Mouse (Mus musculus): ENCODE measurements around the gene Olfr51. TPM values are rescaled to one million over a fixed set of nuclear protein-coding genes. Genes with fewer than 3 reads are reported as not detected.
A peak's percentile ranks its signal among the peaks of the same experiment; 100 is the strongest.

Gene Olfr51
- not detected in 2 replicates for polyA plus RNA-seq (2015; fragmentation: Nextera tagmentation; extraction: Ambion mirVana)

DNA sequence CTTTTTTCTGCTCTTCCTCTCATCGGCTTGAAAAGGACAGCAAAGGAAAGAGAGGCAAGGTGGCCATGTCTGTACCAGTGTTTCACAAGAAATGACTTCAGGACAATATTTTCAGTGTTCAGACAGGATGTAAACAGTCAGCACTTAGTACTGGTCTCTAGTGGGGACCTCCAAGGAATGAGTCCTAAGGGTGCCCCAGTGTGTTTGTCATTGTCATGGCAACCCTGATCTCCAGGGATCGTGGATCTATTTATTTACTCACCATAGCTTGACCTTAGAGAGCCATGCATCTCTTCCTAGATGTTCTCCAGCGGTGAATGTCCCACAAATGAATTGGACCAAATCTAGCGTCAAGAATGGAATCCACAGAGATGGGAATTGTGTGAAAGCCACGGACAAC lies at the start of gene Olfr51:
Gene Olfr51, plus strand, starts transcription at position 301 of the 400 bp plus-strand sequence.
- ATAC-seq (no peak), DNase-seq (ENCODE audit: low spot score) (no peak)
- 63% methylated on average over 5 of the region's 5 CpGs for WGBS
- H3K27ac ChIP-seq (ENCODE audit: low read length): no peak within 1 kb of the TSS
- no peaks in the 10 kb centered on the region for H3K4me1 ChIP-seq (ENCODE audit: insufficient read depth, low read depth, low read length)
- TF ChIP-seq EP300 (IDR thresholded peaks at IDR 0.05): no peak
- TF ChIP-seq CTCF (IDR thresholded peaks at IDR 0.05): no peak
- no peaks in the 10 kb centered on the region for H3K27me3 ChIP-seq (replicated peaks; ENCODE audit: insufficient read depth, low read length)
- no peak within 1 kb of the TSS for H3K9ac ChIP-seq (replicated peaks; ENCODE audit: low read depth)
- no peaks in the 10 kb centered on the region for H3K36me3 ChIP-seq (ENCODE audit: insufficient read depth, low read length)
- no peaks in the 10 kb centered on the region for H3K9me3 ChIP-seq (ENCODE audit: low read length)
- H3K4me3 ChIP-seq (ENCODE audit: low read depth, low read length): no peak within 1 kb of the TSS
- no peak within 1 kb of the TSS for H3K4me2 ChIP-seq (replicated peaks; ENCODE audit: low read depth, low read length)

DNA sequence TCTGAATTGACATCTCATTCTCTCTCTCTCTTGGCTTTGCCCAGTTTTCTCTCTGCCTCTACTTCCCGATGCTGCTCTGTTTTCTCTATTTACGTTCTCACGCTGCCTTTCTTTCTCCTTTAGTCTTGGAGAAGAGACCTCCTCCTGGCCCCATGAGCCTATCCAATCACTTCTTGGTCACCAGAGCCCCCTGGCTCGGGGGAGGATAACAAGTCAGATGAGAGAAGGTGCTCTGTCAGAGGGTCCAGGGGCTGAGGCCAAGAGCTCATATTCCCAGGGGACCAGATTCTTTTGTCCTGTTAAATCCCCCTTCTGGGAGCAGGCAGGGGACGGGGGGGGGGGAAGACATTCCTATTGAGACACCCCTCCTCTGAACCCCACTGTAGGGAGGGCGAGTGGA lies 49.7 kb upstream of the Olfr51 start, which contains the start of gene Prop1:
Gene Prop1, minus strand, starts transcription at position 101 of the 400 bp plus-strand sequence.
- Histone ChIP-seq H3K27me3 (replicated peaks; ENCODE audit: insufficient read depth, low read length) (no peaks in the 10 kb centered on the region), H3K4me1 (ENCODE audit: insufficient read depth, low read depth, low read length) (no peaks in the 10 kb centered on the region), H3K4me3 (ENCODE audit: low read depth, low read length) (no peak within 1 kb of the TSS), H3K9me3 (ENCODE audit: low read length) (no peaks in the 10 kb centered on the region), H3K4me2 (replicated peaks; ENCODE audit: low read depth, low read length) (peak within 1 kb of the TSS; percentile 17; the same call in 1 of the 2 replicates), H3K36me3 (ENCODE audit: insufficient read depth, low read length) (no peaks in the 10 kb centered on the region), H3K9ac (replicated peaks; ENCODE audit: low read depth) (no peak within 1 kb of the TSS), H3K27ac (ENCODE audit: low read length) (no peak within 1 kb of the TSS)
- DNase-seq (ENCODE audit: low spot score) (no peak), ATAC-seq (no peak)
- TF ChIP-seq EP300 (IDR thresholded peaks at IDR 0.05): no peak
- no peak for TF ChIP-seq CTCF (IDR thresholded peaks at IDR 0.05)
- 50% methylated on average over 6 of the region's 6 CpGs for WGBS

DNA sequence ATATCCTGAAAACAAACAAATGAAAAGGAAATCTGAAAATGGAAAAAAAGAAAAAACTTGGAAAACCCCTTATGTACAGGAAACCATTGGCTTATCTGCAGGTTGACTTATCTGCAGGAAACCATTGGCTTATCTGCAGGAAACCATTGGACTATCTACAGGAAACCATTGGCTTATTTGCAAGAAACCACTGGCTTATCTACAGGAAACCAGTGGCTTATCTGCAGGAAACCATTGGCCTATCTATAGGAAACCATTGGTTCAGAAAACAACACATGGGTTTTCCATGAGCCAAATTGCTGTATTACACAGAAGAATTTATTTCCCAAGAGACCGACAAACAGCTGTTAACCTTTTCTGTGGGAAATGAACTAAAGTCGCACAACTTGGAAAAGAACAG lies 38.5 kb upstream of the Olfr51 start:
- no peak overlapping the region for H3K9ac ChIP-seq (replicated peaks; ENCODE audit: low read depth)
- DNase-seq (ENCODE audit: low spot score) (peak; percentile 6), ATAC-seq (no peak)
- H3K36me3 ChIP-seq (ENCODE audit: insufficient read depth, low read length): no peaks in the 10 kb centered on the region
- H3K27me3 ChIP-seq (replicated peaks; ENCODE audit: insufficient read depth, low read length): no peaks in the 10 kb centered on the region
- no peak overlapping the region for H3K27ac ChIP-seq (ENCODE audit: low read length)
- no peak overlapping the region for H3K4me3 ChIP-seq (ENCODE audit: low read depth, low read length)
- no peaks in the 10 kb centered on the region for H3K9me3 ChIP-seq (ENCODE audit: low read length)
- no peak overlapping the region for H3K4me2 ChIP-seq (replicated peaks; ENCODE audit: low read depth, low read length)
- 66% methylated on average over 2 of the region's 2 CpGs for WGBS
- H3K4me1 ChIP-seq (ENCODE audit: insufficient read depth, low read depth, low read length): no peaks in the 10 kb centered on the region
- TF ChIP-seq CTCF (IDR thresholded peaks at IDR 0.05) (no peak), EP300 (IDR thresholded peaks at IDR 0.05) (peak; percentile 82)

DNA sequence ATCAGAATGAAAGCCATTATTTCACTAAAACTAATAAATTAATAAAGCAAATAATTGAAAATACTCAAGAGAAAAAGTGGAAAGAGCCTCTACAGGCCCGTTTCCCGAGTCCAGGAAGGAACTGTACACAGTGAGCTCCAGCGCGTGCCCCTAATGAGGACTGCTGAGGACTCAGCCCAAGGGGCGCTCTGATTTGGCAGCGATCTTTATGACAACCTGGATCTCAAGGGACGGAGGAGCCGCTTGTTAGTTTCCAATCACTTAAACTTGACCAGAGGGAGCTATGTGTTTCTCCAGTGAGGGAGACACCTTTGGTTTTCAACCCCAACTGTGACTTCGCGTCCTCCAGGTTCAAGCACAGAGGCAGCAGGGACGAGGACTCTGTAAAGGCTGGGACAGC lies 37.2 kb upstream of the Olfr51 start, which contains the start of gene Olfr1378:
Gene Olfr1378, plus strand, starts transcription at position 301 of the 400 bp plus-strand sequence.
- TF ChIP-seq EP300 (IDR thresholded peaks at IDR 0.05) (no peak), CTCF (IDR thresholded peaks at IDR 0.05) (no peak)
- H3K36me3 ChIP-seq (ENCODE audit: insufficient read depth, low read length): no peaks in the 10 kb centered on the region
- H3K27me3 ChIP-seq (replicated peaks; ENCODE audit: insufficient read depth, low read length): no peaks in the 10 kb centered on the region
- H3K4me3 ChIP-seq (ENCODE audit: low read depth, low read length): no peak within 1 kb of the TSS
- DNase-seq (ENCODE audit: low spot score) (no peak), ATAC-seq (no peak)
- H3K9me3 ChIP-seq (ENCODE audit: low read length): no peaks in the 10 kb centered on the region
- 86% methylated on average over 11 of the region's 11 CpGs for WGBS
- no peaks in the 10 kb centered on the region for H3K4me1 ChIP-seq (ENCODE audit: insufficient read depth, low read depth, low read length)
- no peak within 1 kb of the TSS for H3K4me2 ChIP-seq (replicated peaks; ENCODE audit: low read depth, low read length)
- no peak within 1 kb of the TSS for H3K27ac ChIP-seq (ENCODE audit: low read length)
- no peak within 1 kb of the TSS for H3K9ac ChIP-seq (replicated peaks; ENCODE audit: low read depth)

DNA sequence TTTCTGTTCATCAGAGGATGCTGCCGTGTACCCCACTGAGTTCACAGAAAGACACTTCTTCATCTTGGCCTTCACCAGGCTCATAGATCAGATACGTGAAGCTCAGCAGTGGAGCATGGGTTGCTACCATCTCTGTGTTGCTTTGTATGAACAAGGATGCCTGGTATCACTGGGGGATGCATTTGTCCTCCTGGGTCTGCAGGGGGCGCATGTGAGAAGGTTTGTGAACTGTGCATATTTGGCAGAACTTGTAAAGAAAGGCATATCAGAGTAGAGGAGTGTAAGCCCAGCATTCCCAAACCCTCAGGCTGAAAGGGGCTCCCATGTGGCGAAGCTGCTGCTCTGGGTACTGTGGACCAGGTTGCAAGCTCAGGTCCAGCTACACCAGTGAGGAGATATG lies 26.2 kb upstream of the Olfr51 start:
- no peaks in the 10 kb centered on the region for H3K4me1 ChIP-seq (ENCODE audit: insufficient read depth, low read depth, low read length)
- WGBS: 60% methylated on average over 4 of the region's 4 CpGs
- no peaks in the 10 kb centered on the region for H3K27me3 ChIP-seq (replicated peaks; ENCODE audit: insufficient read depth, low read length)
- no peak overlapping the region for H3K27ac ChIP-seq (ENCODE audit: low read length)
- ATAC-seq (no peak), DNase-seq (ENCODE audit: low spot score) (no peak)
- no peaks in the 10 kb centered on the region for H3K36me3 ChIP-seq (ENCODE audit: insufficient read depth, low read length)
- H3K4me3 ChIP-seq (ENCODE audit: low read depth, low read length): no peak overlapping the region
- H3K9ac ChIP-seq (replicated peaks; ENCODE audit: low read depth): no peak overlapping the region
- H3K4me2 ChIP-seq (replicated peaks; ENCODE audit: low read depth, low read length): no peak overlapping the region
- no peaks in the 10 kb centered on the region for H3K9me3 ChIP-seq (ENCODE audit: low read length)
- TF ChIP-seq CTCF (IDR thresholded peaks at IDR 0.05) (no peak), EP300 (IDR thresholded peaks at IDR 0.05) (no peak)

DNA sequence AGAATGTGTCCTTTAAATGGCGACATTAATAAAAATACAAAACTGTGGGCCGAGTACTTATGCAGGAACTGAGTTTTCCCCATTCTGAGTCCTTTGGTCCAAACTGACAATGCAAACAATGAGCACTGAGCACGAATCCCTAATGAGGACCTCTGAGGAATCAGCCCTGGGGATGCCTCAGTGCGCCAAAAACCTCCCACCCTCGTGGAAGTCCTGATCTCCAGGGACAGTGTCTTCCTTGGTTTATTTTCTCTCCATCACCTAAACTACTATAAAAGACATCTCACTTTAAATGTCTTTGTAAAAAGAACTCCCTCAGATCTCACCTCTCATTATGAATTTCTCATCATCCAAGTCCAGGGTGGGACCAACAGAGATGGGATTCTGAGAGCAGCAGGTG lies 21.7 kb upstream of the Olfr51 start, which contains the start of gene Olfr1377:
Gene Olfr1377, plus strand, starts transcription at position 301 of the 400 bp plus-strand sequence.
- H3K4me2 ChIP-seq (replicated peaks; ENCODE audit: low read depth, low read length): no peak within 1 kb of the TSS
- no peaks in the 10 kb centered on the region for H3K4me1 ChIP-seq (ENCODE audit: insufficient read depth, low read depth, low read length)
- DNase-seq (ENCODE audit: low spot score) (no peak), ATAC-seq (no peak)
- TF ChIP-seq EP300 (IDR thresholded peaks at IDR 0.05): no peak
- TF ChIP-seq CTCF (IDR thresholded peaks at IDR 0.05): no peak
- no peak within 1 kb of the TSS for H3K9ac ChIP-seq (replicated peaks; ENCODE audit: low read depth)
- H3K9me3 ChIP-seq (ENCODE audit: low read length): no peaks in the 10 kb centered on the region
- no peak within 1 kb of the TSS for H3K4me3 ChIP-seq (ENCODE audit: low read depth, low read length)
- H3K27me3 ChIP-seq (replicated peaks; ENCODE audit: insufficient read depth, low read length): no peaks in the 10 kb centered on the region
- 51% methylated on average over 5 of the region's 5 CpGs for WGBS
- H3K27ac ChIP-seq (ENCODE audit: low read length): no peak within 1 kb of the TSS
- no peaks in the 10 kb centered on the region for H3K36me3 ChIP-seq (ENCODE audit: insufficient read depth, low read length)

DNA sequence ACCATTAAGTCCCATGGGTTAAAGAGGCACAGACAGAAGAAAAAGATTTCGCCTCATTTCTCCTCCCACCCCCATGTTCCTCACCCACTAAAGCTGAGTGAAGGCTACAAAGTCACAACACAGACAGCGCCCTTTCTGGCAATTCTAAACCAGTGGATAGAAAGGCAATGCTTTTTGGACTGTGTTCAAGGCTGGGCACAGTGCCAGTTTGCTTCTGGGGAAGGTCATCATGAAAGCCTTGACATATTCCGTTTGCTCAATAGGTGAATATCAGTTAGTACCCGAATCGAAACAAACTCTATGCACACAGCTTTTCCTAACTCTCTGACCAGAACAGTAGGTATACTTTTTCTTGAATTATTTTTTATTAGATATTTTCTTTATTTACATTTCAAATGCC lies 8.4 kb downstream of the Olfr51 start:
- H3K36me3 ChIP-seq (ENCODE audit: insufficient read depth, low read length): no peaks in the 10 kb centered on the region
- no peak overlapping the region for H3K4me3 ChIP-seq (ENCODE audit: low read depth, low read length)
- no peak overlapping the region for H3K27ac ChIP-seq (ENCODE audit: low read length)
- H3K9me3 ChIP-seq (ENCODE audit: low read length): no peaks in the 10 kb centered on the region
- DNase-seq (ENCODE audit: low spot score) (no peak), ATAC-seq (no peak)
- no peak overlapping the region for H3K4me2 ChIP-seq (replicated peaks; ENCODE audit: low read depth, low read length)
- no peak overlapping the region for H3K9ac ChIP-seq (replicated peaks; ENCODE audit: low read depth)
- H3K4me1 ChIP-seq (ENCODE audit: insufficient read depth, low read depth, low read length): no peaks in the 10 kb centered on the region
- 33% methylated on average over 5 of the region's 5 CpGs for WGBS
- TF ChIP-seq EP300 (IDR thresholded peaks at IDR 0.05): no peak
- TF ChIP-seq CTCF (IDR thresholded peaks at IDR 0.05): no peak
- no peaks in the 10 kb centered on the region for H3K27me3 ChIP-seq (replicated peaks; ENCODE audit: insufficient read depth, low read length)
